Mouse (Mus musculus) ES-Bruce4 (cell line): Measurements from ENCODE around the gene Mink1.

Experiments
- CTCF ChIP-seq: IDR thresholded peaks from one replicate; pipeline ENCODE4 v1.8.1; 2011; ENCODE audit warnings: low read depth, low read length
- EP300 ChIP-seq: IDR thresholded peaks from 2 replicates; pipeline ENCODE4 v1.6.1; 2011; ENCODE audit warnings: low read depth, low read length; ENCODE audit not compliant: insufficient read depth
- POLR2A ChIP-seq: IDR thresholded peaks from one replicate; pipeline ENCODE4 v1.8.1; 2011; ENCODE audit warnings: low read length; ENCODE audit not compliant: insufficient read depth

GRCm38 (mm10) chr11:70557545-70557944 is 5.1 kb upstream of the Mink1 start:
- TF ChIP-seq POLR2A = no peak
- no peak for TF ChIP-seq CTCF
- no peak for TF ChIP-seq EP300
